Mouse (Mus musculus): ENCODE data around the gene Ift80. TPM values are rescaled to one million over a fixed set of nuclear protein-coding genes. Genes with fewer than 3 reads are reported as not detected.

The Ift80 gene
- polyA plus RNA-seq, 1 experiment from 2014 or later, result 9.7 TPM

- H3K27me3 ChIP-seq (replicated peaks), result no peaks in the 10 kb centered on the region
These were observed 25.2 kb downstream of the Ift80 start for GRCm38 (mm10) chr3:68979187-68979586.

GRCm38 (mm10) chr3:68977696-68978095 lies 26.7 kb downstream of the Ift80 start:
- Histone ChIP-seq H3K4me1 (replicated peaks) (no peaks in the 10 kb centered on the region), H3K9me3 (no peaks in the 10 kb centered on the region), H3K36me3 (no peaks in the 10 kb centered on the region), H3K27me3 (replicated peaks) (no peaks in the 10 kb centered on the region), H3K27ac (no peak overlapping the region), H3K4me3 (replicated peaks) (no peak overlapping the region), H3K4me2 (replicated peaks) (no peak overlapping the region), H3K9ac (no peak overlapping the region)
- 85% methylated on average over 4 of the region's 4 CpGs for WGBS
- no peak for ATAC-seq

More at GRCm38 (mm10) chr3:68979187-68979586, 25.2 kb downstream of the Ift80 start:
- 92% methylated on average over 10 of the region's 10 CpGs for WGBS
- H3K4me1 ChIP-seq (replicated peaks), result no peaks in the 10 kb centered on the region
- H3K4me3 ChIP-seq (replicated peaks), result no peak overlapping the region
- H3K27ac ChIP-seq, result no peak overlapping the region
- H3K36me3 ChIP-seq, result no peaks in the 10 kb centered on the region
- no peak overlapping the region for H3K4me2 ChIP-seq (replicated peaks)
- ATAC-seq, result no peak
- no peak overlapping the region for H3K9ac ChIP-seq
- no peaks in the 10 kb centered on the region for H3K9me3 ChIP-seq

- Histone ChIP-seq H3K4me3 (replicated peaks) (no peak overlapping the region), H3K4me2 (replicated peaks) (no peak overlapping the region), H3K27me3 (replicated peaks) (no peaks in the 10 kb centered on the region), H3K9me3 (no peaks in the 10 kb centered on the region), H3K9ac (no peak overlapping the region), H3K27ac (no peak overlapping the region; the same call in 1 of the 2 replicates), H3K4me1 (replicated peaks) (no peaks in the 10 kb centered on the region), H3K36me3 (no peaks in the 10 kb centered on the region)
- 66% methylated on average over 9 of the region's 9 CpGs for whole genome bisulfite sequencing
- no peak for ATAC-seq
These were observed 28.6 kb downstream of the Ift80 start for GRCm38 (mm10) chr3:68975533-68976490.

GRCm38 (mm10) chr3:68974639-68975532 lies 29.5 kb downstream of the Ift80 start:
- Histone ChIP-seq H3K4me3 (replicated peaks) (no peak overlapping the region), H3K36me3 (no peaks in the 10 kb centered on the region), H3K4me1 (replicated peaks) (no peaks in the 10 kb centered on the region), H3K9me3 (no peaks in the 10 kb centered on the region), H3K9ac (no peak overlapping the region), H3K27me3 (replicated peaks) (no peaks in the 10 kb centered on the region), H3K27ac (no peak overlapping the region), H3K4me2 (replicated peaks) (no peak overlapping the region)
- ATAC-seq, result no peak
- 78% methylated on average over 8 of the region's 8 CpGs for WGBS

- Histone ChIP-seq H3K27me3 (replicated peaks) (no peaks in the 10 kb centered on the region), H3K9me3 (no peaks in the 10 kb centered on the region)
These were observed 30.8 kb downstream of the Ift80 start for GRCm38 (mm10) chr3:68973574-68973973.

GRCm38 (mm10) chr3:68969091-68969590 lies 35.2 kb downstream of the Ift80 start:
- peaks cover 7% of the 10 kb centered on the region; the same call in 1 of the 2 replicates for H3K36me3 ChIP-seq
- no peaks in the 10 kb centered on the region for H3K4me1 ChIP-seq (replicated peaks)
- no peaks in the 10 kb centered on the region for H3K9me3 ChIP-seq
- no peak overlapping the region for H3K27ac ChIP-seq
- no peak for ATAC-seq
- 89% methylated on average over 3 of the region's 3 CpGs for WGBS
- no peak overlapping the region for H3K4me3 ChIP-seq (replicated peaks)
- H3K27me3 ChIP-seq (replicated peaks), result no peaks in the 10 kb centered on the region
- H3K9ac ChIP-seq, result no peak overlapping the region
- H3K4me2 ChIP-seq (replicated peaks), result no peak overlapping the region

More at GRCm38 (mm10) chr3:68973574-68973973, 30.8 kb downstream of the Ift80 start:
- Histone ChIP-seq H3K27ac (no peak overlapping the region), H3K9ac (no peak overlapping the region), H3K4me1 (replicated peaks) (no peaks in the 10 kb centered on the region), H3K4me3 (replicated peaks) (no peak overlapping the region), H3K36me3 (no peaks in the 10 kb centered on the region), H3K4me2 (replicated peaks) (no peak overlapping the region)
- ATAC-seq, result no peak
- 27% methylated on average over 1 of the region's 1 CpGs for WGBS

GRCm38 (mm10) chr3:68967404-68967803 lies 37.0 kb downstream of the Ift80 start:
- Histone ChIP-seq H3K4me3 (replicated peaks) (no peak overlapping the region), H3K4me2 (replicated peaks) (no peak overlapping the region), H3K27me3 (replicated peaks) (no peaks in the 10 kb centered on the region), H3K36me3 (peaks cover 7% of the 10 kb centered on the region; the same call in 1 of the 2 replicates), H3K27ac (no peak overlapping the region), H3K9ac (no peak overlapping the region), H3K9me3 (no peaks in the 10 kb centered on the region), H3K4me1 (replicated peaks) (no peaks in the 10 kb centered on the region)
- WGBS, result 60% methylated on average over 6 of the region's 6 CpGs
- no peak for ATAC-seq

GRCm38 (mm10) chr3:68966527-68967285 lies 37.7 kb downstream of the Ift80 start:
- no peak for ATAC-seq
- H3K27me3 ChIP-seq (replicated peaks), result no peaks in the 10 kb centered on the region
- peaks cover 7% of the 10 kb centered on the region; the same call in 1 of the 2 replicates for H3K36me3 ChIP-seq
- 94% methylated on average over 6 of the region's 6 CpGs for WGBS
- no peak overlapping the region for H3K27ac ChIP-seq
- H3K4me2 ChIP-seq (replicated peaks), result no peak overlapping the region
- no peak overlapping the region for H3K9ac ChIP-seq
- H3K9me3 ChIP-seq, result no peaks in the 10 kb centered on the region
- no peak overlapping the region for H3K4me3 ChIP-seq (replicated peaks)
- no peaks in the 10 kb centered on the region for H3K4me1 ChIP-seq (replicated peaks)

DNA sequence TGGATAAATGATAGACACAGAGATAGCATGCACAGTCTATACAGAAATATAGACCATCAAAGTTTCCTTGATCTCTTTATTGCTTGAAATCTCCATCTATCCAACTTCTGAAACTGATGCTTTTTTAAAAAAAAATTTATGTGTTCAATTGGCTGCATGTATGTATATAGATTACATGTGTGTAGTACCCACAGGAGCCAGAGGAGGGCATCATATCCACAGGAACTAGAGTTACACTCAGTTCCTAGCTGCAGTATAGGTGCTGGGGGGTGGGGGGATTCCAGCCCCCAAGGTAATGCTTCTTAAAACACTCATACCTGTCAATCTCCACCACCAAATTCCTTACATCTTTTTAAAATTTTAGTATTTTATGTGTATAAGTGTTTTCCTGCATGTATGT lies 39.7 kb downstream of the Ift80 start:
- Histone ChIP-seq H3K9ac (no peak overlapping the region), H3K4me1 (replicated peaks) (no peaks in the 10 kb centered on the region), H3K4me2 (replicated peaks) (no peak overlapping the region), H3K4me3 (replicated peaks) (no peak overlapping the region), H3K36me3 (peaks cover 7% of the 10 kb centered on the region; the same call in 1 of the 2 replicates), H3K27me3 (replicated peaks) (no peaks in the 10 kb centered on the region), H3K27ac (no peak overlapping the region), H3K9me3 (no peaks in the 10 kb centered on the region)
- ATAC-seq, result no peak

GRCm38 (mm10) chr3:68957413-68957812 lies 47.0 kb downstream of the Ift80 start:
- 87% methylated on average over 3 of the region's 3 CpGs for WGBS
- no peak overlapping the region for H3K4me3 ChIP-seq (replicated peaks)
- H3K4me1 ChIP-seq (replicated peaks), result no peaks in the 10 kb centered on the region
- H3K36me3 ChIP-seq, result no peaks in the 10 kb centered on the region
- H3K27ac ChIP-seq, result no peak overlapping the region
- no peaks in the 10 kb centered on the region for H3K9me3 ChIP-seq
- H3K27me3 ChIP-seq (replicated peaks), result no peaks in the 10 kb centered on the region
- H3K9ac ChIP-seq, result no peak overlapping the region
- no peak overlapping the region for H3K4me2 ChIP-seq (replicated peaks)
- ATAC-seq, result no peak

GRCm38 (mm10) chr3:68956454-68956853 lies 47.9 kb downstream of the Ift80 start:
- Histone ChIP-seq H3K4me3 (replicated peaks) (no peak overlapping the region), H3K9me3 (no peaks in the 10 kb centered on the region), H3K4me2 (replicated peaks) (no peak overlapping the region), H3K9ac (no peak overlapping the region), H3K36me3 (no peaks in the 10 kb centered on the region), H3K27ac (no peak overlapping the region), H3K27me3 (replicated peaks) (no peaks in the 10 kb centered on the region), H3K4me1 (replicated peaks) (no peaks in the 10 kb centered on the region)
- no peak for ATAC-seq
- WGBS, result 54% methylated on average over 4 of the region's 4 CpGs
